Mouse (Mus musculus) erythroid progenitor cell, adult 5-6 weeks (primary cell): ENCODE results near the gene Apol6. TPM values are rescaled to one million over a fixed set of nuclear protein-coding genes. Genes with fewer than 3 reads are reported as not detected.

Experiments used
- ATAC-seq: replicated peaks from 2 replicates; pipeline ENCODE4 v1.8.0; 2016; ENCODE audit warnings: moderate number of reproducible peaks, mild to moderate bottlenecking, moderate TSS enrichment, inconsistent platforms; ENCODE audit not compliant: poor library complexity, low FRiP score, severe bottlenecking
- total RNA-seq, 2 experiments: library from RNA; stranded (forward) in 1 of 2; stranded (reverse) in 1 of 2; fragments of 150-400 nt in 1 of 2; fragments of 186-747, 209-891 nt in 1 of 2; gene quantifications; 2 replicates each; pipeline versions ENCODE4 v1.2.3 to v1.2.4; 2015 to 2017; ENCODE audit warnings: low replicate concordance in 2 of 2

The Apol6 gene
- total RNA-seq, 2 experiments from 2014 or later = not detected

GRCm38 (mm10) chr15:77065259-77065852 lies 20.8 kb downstream of the Apol6 start:
- ATAC-seq = no peak

GRCm38 (mm10) chr15:77066233-77066632 lies 21.7 kb downstream of the Apol6 start:
- no peak for ATAC-seq

GRCm38 (mm10) chr15:77068439-77068861 lies 23.9 kb downstream of the Apol6 start:
- no peak for ATAC-seq

GRCm38 (mm10) chr15:77069019-77069418 lies 24.5 kb downstream of the Apol6 start:
- ATAC-seq = no peak

GRCm38 (mm10) chr15:77070745-77071268 lies 26.3 kb downstream of the Apol6 start:
- no peak for ATAC-seq

GRCm38 (mm10) chr15:77071501-77071900 lies 27.0 kb downstream of the Apol6 start:
- ATAC-seq = no peak

GRCm38 (mm10) chr15:77072556-77073163 lies 28.1 kb downstream of the Apol6 start:
- no peak for ATAC-seq

GRCm38 (mm10) chr15:77076523-77076922 lies 32.0 kb downstream of the Apol6 start:
- no peak for ATAC-seq

- ATAC-seq = no peak
These were observed 33.4 kb downstream of the Apol6 start for GRCm38 (mm10) chr15:77077906-77078305.

- no peak for ATAC-seq
These were observed 34.3 kb downstream of the Apol6 start for GRCm38 (mm10) chr15:77078786-77079185.

- no peak for ATAC-seq
These were observed 34.8 kb downstream of the Apol6 start for GRCm38 (mm10) chr15:77079256-77079822.

- no peak for ATAC-seq
These were observed 35.4 kb downstream of the Apol6 start for GRCm38 (mm10) chr15:77079890-77080361.

GRCm38 (mm10) chr15:77080684-77081254 lies 36.2 kb downstream of the Apol6 start:
- no peak for ATAC-seq

GRCm38 (mm10) chr15:77081454-77081853 lies 36.9 kb downstream of the Apol6 start:
- no peak for ATAC-seq

- no peak for ATAC-seq
These were observed 41.3 kb downstream of the Apol6 start for GRCm38 (mm10) chr15:77085818-77086217.

GRCm38 (mm10) chr15:77086488-77086887 lies 42.0 kb downstream of the Apol6 start:
- ATAC-seq = no peak

GRCm38 (mm10) chr15:77089249-77089648 lies 44.7 kb downstream of the Apol6 start:
- ATAC-seq = no peak

- no peak for ATAC-seq
These were observed 46.0 kb downstream of the Apol6 start for GRCm38 (mm10) chr15:77090531-77090930.

- ATAC-seq = no peak
These were observed 46.9 kb downstream of the Apol6 start for GRCm38 (mm10) chr15:77091394-77091793.

- no peak for ATAC-seq
These were observed 49.9 kb downstream of the Apol6 start for GRCm38 (mm10) chr15:77094431-77094830.

- ATAC-seq = no peak
These were observed 50.7 kb downstream of the Apol6 start for GRCm38 (mm10) chr15:77095216-77095615.
